Mouse (Mus musculus) embryonic facial prominence, embryonic 15.5 days (tissue): Measurements from ENCODE around the gene Cfap54. TPM values are rescaled to one million over a fixed set of nuclear protein-coding genes. Genes with fewer than 3 reads are reported as not detected.

Experiments
- ATAC-seq: fragments of 200-750 bp; cut with Nextera tagmentation; 2 replicates; pipeline ENCODE4 v1.8.0; 2017; ENCODE audit warnings: low read depth, moderate TSS enrichment; ENCODE audit not compliant: insufficient number of reproducible peaks, low FRiP score, low TSS enrichment
- H3K27ac ChIP-seq: fragments of 300-500 bp; sonication (generic); replicated peaks from 2 replicates; pipeline ENCODE4 v1.5.1; 2015; ENCODE audit warnings: mild to moderate bottlenecking, inconsistent platforms
- H3K27me3 ChIP-seq: fragments of 300-500 bp; sonication (generic); 2 replicates; pipeline ENCODE4 v1.6.1; 2015; ENCODE audit warnings: inconsistent platforms
- H3K36me3 ChIP-seq: fragments of 300-500 bp; sonication (generic); 2 replicates; pipeline ENCODE4 v1.6.1; 2015; ENCODE audit warnings: mild to moderate bottlenecking, inconsistent platforms
- H3K4me1 ChIP-seq: fragments of 300-500 bp; sonication (generic); 2 replicates; pipeline ENCODE4 v1.6.1; 2015; ENCODE audit warnings: inconsistent platforms
- H3K4me2 ChIP-seq: fragments of 300-500 bp; sonication (generic); replicated peaks from 2 replicates; pipeline ENCODE4 v1.6.1; 2015; ENCODE audit warnings: mild to moderate bottlenecking, inconsistent platforms
- H3K4me3 ChIP-seq: fragments of 300-500 bp; sonication (generic); replicated peaks from 2 replicates; pipeline ENCODE4 v1.5.1; 2015; ENCODE audit warnings: mild to moderate bottlenecking, inconsistent platforms
- H3K9ac ChIP-seq: fragments of 300-500 bp; sonication (generic); 2 replicates; pipeline ENCODE4 v1.6.1; 2015; ENCODE audit warnings: inconsistent platforms
- H3K9me3 ChIP-seq: fragments of 300-500 bp; sonication (generic); replicated peaks from 2 replicates; pipeline ENCODE4 v1.6.1; 2016; ENCODE audit warnings: inconsistent platforms
- WGBS: fragments of 180-500 bp; shearing (Covaris S2); methylation state at CpG from one replicate; pipeline ENCODE4 v1.1.7; 2015; 5-methylcytosine and 5-hydroxymethylcytosine counted together
- polyA plus RNA-seq: library from polyadenylated mRNA; unstranded; fragments of >200 nt; fragmentation: Nextera tagmentation; extraction: Ambion mirVana; gene quantifications from 2 replicates; pipeline ENCODE4 v1.2.1, GENCODE M21; 2015

Gene Cfap54
- polyA plus RNA-seq, 1 experiment from 2014 or later = 3.3 TPM

GRCm38 (mm10) chr10:92937091-92937490, 144.3 kb downstream of the Cfap54 start:
- H3K36me3 ChIP-seq = no peaks in the 10 kb centered on the region
- no peak for ATAC-seq
- peaks cover 6% of the 10 kb centered on the region; the same call in 1 of the 2 replicates for H3K4me1 ChIP-seq
- H3K4me3 ChIP-seq = no peak overlapping the region
- whole genome bisulfite sequencing = 84% methylated on average over 7 of the region's 7 CpGs
- H3K9me3 ChIP-seq = no peaks in the 10 kb centered on the region
- H3K27ac ChIP-seq = no peak overlapping the region
- H3K27me3 ChIP-seq = no peaks in the 10 kb centered on the region
- H3K4me2 ChIP-seq = no peak overlapping the region
- H3K9ac ChIP-seq = no peak overlapping the region

- no peak overlapping the region for H3K9ac ChIP-seq
- no peak overlapping the region for H3K27ac ChIP-seq
- H3K4me1 ChIP-seq = peaks cover 6% of the 10 kb centered on the region; the same call in 1 of the 2 replicates
- no peak overlapping the region for H3K4me2 ChIP-seq
- no peak for ATAC-seq
- WGBS = 50% methylated on average over 5 of the region's 5 CpGs
- no peak overlapping the region for H3K4me3 ChIP-seq
- H3K27me3 ChIP-seq = no peaks in the 10 kb centered on the region
- H3K36me3 ChIP-seq = no peaks in the 10 kb centered on the region
- H3K9me3 ChIP-seq = no peaks in the 10 kb centered on the region
Measured at GRCm38 (mm10) chr10:92934506-92934905, 146.9 kb downstream of the Cfap54 start.

GRCm38 (mm10) chr10:92933616-92934015, 147.8 kb downstream of the Cfap54 start:
- H3K27ac ChIP-seq = no peak overlapping the region
- no peak overlapping the region for H3K4me2 ChIP-seq
- H3K4me3 ChIP-seq = no peak overlapping the region
- ATAC-seq = no peak
- H3K4me1 ChIP-seq = peaks cover 6% of the 10 kb centered on the region; the same call in 1 of the 2 replicates
- no peaks in the 10 kb centered on the region for H3K36me3 ChIP-seq
- H3K9ac ChIP-seq = no peak overlapping the region
- 76% methylated on average over 6 of the region's 6 CpGs for WGBS
- H3K9me3 ChIP-seq = no peaks in the 10 kb centered on the region
- H3K27me3 ChIP-seq = no peaks in the 10 kb centered on the region

GRCm38 (mm10) chr10:92932464-92932863, 149.0 kb downstream of the Cfap54 start:
- Histone ChIP-seq H3K27me3 (no peaks in the 10 kb centered on the region), H3K36me3 (no peaks in the 10 kb centered on the region)

GRCm38 (mm10) chr10:92930036-92930435, 151.4 kb downstream of the Cfap54 start:
- ATAC-seq = no peak
- Histone ChIP-seq H3K36me3 (no peaks in the 10 kb centered on the region), H3K9me3 (no peaks in the 10 kb centered on the region), H3K4me3 (no peak overlapping the region), H3K9ac (no peak overlapping the region), H3K4me2 (no peak overlapping the region), H3K4me1 (no peaks in the 10 kb centered on the region), H3K27me3 (no peaks in the 10 kb centered on the region), H3K27ac (no peak overlapping the region)
- WGBS = 29% methylated on average over 1 of the region's 1 CpGs

More at GRCm38 (mm10) chr10:92932464-92932863, 149.0 kb downstream of the Cfap54 start:
- Histone ChIP-seq H3K9ac (no peak overlapping the region), H3K4me1 (no peaks in the 10 kb centered on the region; the same call in 1 of the 2 replicates), H3K27ac (no peak overlapping the region), H3K4me2 (no peak overlapping the region), H3K9me3 (no peaks in the 10 kb centered on the region), H3K4me3 (no peak overlapping the region)
- 85% methylated on average over 12 of the region's 12 CpGs for WGBS
- ATAC-seq = no peak

- H3K4me2 ChIP-seq = no peak overlapping the region
- H3K9ac ChIP-seq = no peak overlapping the region
- no peak overlapping the region for H3K4me3 ChIP-seq
- 84% methylated on average over 3 of the region's 3 CpGs for WGBS
- H3K9me3 ChIP-seq = no peaks in the 10 kb centered on the region
- no peak; the same call in 1 of the 2 replicates for ATAC-seq
- no peaks in the 10 kb centered on the region for H3K36me3 ChIP-seq
- no peaks in the 10 kb centered on the region for H3K4me1 ChIP-seq
- H3K27ac ChIP-seq = no peak overlapping the region
- no peaks in the 10 kb centered on the region for H3K27me3 ChIP-seq
Measured at GRCm38 (mm10) chr10:92928256-92928655, 153.2 kb downstream of the Cfap54 start.

GRCm38 (mm10) chr10:92918551-92918950, 162.9 kb downstream of the Cfap54 start:
- H3K27me3 ChIP-seq = no peaks in the 10 kb centered on the region
- 72% methylated on average over 1 of the region's 1 CpGs for WGBS
- H3K9ac ChIP-seq = no peak overlapping the region
- H3K27ac ChIP-seq = no peak overlapping the region
- no peak overlapping the region for H3K4me2 ChIP-seq
- H3K4me1 ChIP-seq = no peaks in the 10 kb centered on the region
- H3K4me3 ChIP-seq = no peak overlapping the region
- ATAC-seq = no peak
- H3K9me3 ChIP-seq = no peaks in the 10 kb centered on the region
- no peaks in the 10 kb centered on the region for H3K36me3 ChIP-seq

- Histone ChIP-seq H3K27me3 (no peaks in the 10 kb centered on the region), H3K4me2 (no peak overlapping the region), H3K9ac (no peak overlapping the region), H3K4me3 (no peak overlapping the region), H3K9me3 (no peaks in the 10 kb centered on the region), H3K27ac (no peak overlapping the region), H3K4me1 (no peaks in the 10 kb centered on the region), H3K36me3 (no peaks in the 10 kb centered on the region)
- WGBS = 58% methylated on average over 6 of the region's 6 CpGs
- ATAC-seq = no peak
Measured at GRCm38 (mm10) chr10:92907246-92907645, 174.2 kb downstream of the Cfap54 start.

GRCm38 (mm10) chr10:92888466-92888865, 193.0 kb downstream of the Cfap54 start:
- Histone ChIP-seq H3K9ac (no peak overlapping the region), H3K4me1 (no peaks in the 10 kb centered on the region), H3K36me3 (no peaks in the 10 kb centered on the region), H3K27ac (no peak overlapping the region), H3K9me3 (no peaks in the 10 kb centered on the region), H3K4me2 (no peak overlapping the region), H3K27me3 (no peaks in the 10 kb centered on the region), H3K4me3 (no peak overlapping the region)
- ATAC-seq = no peak
- WGBS = 82% methylated on average over 6 of the region's 6 CpGs

- Histone ChIP-seq H3K4me3 (no peak overlapping the region), H3K9me3 (no peaks in the 10 kb centered on the region), H3K27me3 (no peaks in the 10 kb centered on the region), H3K27ac (no peak overlapping the region), H3K4me2 (no peak overlapping the region), H3K9ac (no peak overlapping the region), H3K36me3 (no peaks in the 10 kb centered on the region), H3K4me1 (no peaks in the 10 kb centered on the region)
- 84% methylated on average over 3 of the region's 3 CpGs for WGBS
- ATAC-seq = no peak
Measured at GRCm38 (mm10) chr10:92878000-92878399, 203.4 kb downstream of the Cfap54 start.

GRCm38 (mm10) chr10:92840980-92841379, 240.4 kb downstream of the Cfap54 start:
- WGBS = 88% methylated on average over 9 of the region's 9 CpGs
- Histone ChIP-seq H3K9ac (no peak overlapping the region), H3K4me3 (no peak overlapping the region), H3K9me3 (no peaks in the 10 kb centered on the region), H3K27ac (no peak overlapping the region), H3K36me3 (no peaks in the 10 kb centered on the region), H3K27me3 (no peaks in the 10 kb centered on the region), H3K4me1 (no peaks in the 10 kb centered on the region), H3K4me2 (no peak overlapping the region)
- no peak for ATAC-seq

- no peak for ATAC-seq
- Histone ChIP-seq H3K4me1 (no peaks in the 10 kb centered on the region), H3K4me3 (no peak overlapping the region), H3K27ac (no peak overlapping the region), H3K36me3 (no peaks in the 10 kb centered on the region), H3K4me2 (no peak overlapping the region), H3K9me3 (no peaks in the 10 kb centered on the region), H3K27me3 (no peaks in the 10 kb centered on the region), H3K9ac (no peak overlapping the region)
- WGBS = 86% methylated on average over 5 of the region's 5 CpGs
Measured at GRCm38 (mm10) chr10:92837572-92837971, 243.8 kb downstream of the Cfap54 start.
